Comparison of ENCODE assay signal across 20 mouse cellular contexts in genomic region chr5:4194166-4194565, GRCm38 (mm10). TPM values are rescaled to one million over a fixed set of nuclear protein-coding genes. Genes with fewer than 3 reads are reported as not detected.
A peak's percentile ranks its signal among the peaks of the same experiment; 100 is the strongest.
DNase-seq lines count a peak whose midpoint lies in the region; ATAC-seq and TF ChIP-seq lines count a peak whose summit lies in the region.
"Had no signal": no experiment of that assay in that cellular context is flagged by ENCODE, and none has a peak within 500 bp of the region (broad histone marks: within the 10 kb centered on the region; RNA-seq: fewer than 3 reads in every experiment).

No protein-coding gene starts in this region.

- ATAC-seq in hindbrain, embryonic 11.5 days (ENCODE audit: low FRiP score) = no peak
- ATAC-seq in hindbrain, embryonic 16.5 days = no peak
- ATAC-seq in lung, postnatal 0 days = no peak
- ATAC-seq: CD4-positive, CD25-positive, alpha-beta regulatory T cell, adult 4 months; forebrain, embryonic 16.5 days had no signal

- no peak overlapping the region for H3K27ac ChIP-seq in hindbrain, embryonic 11.5 days (ENCODE audit: low read depth, low read length)
- H3K27ac ChIP-seq in hindbrain, embryonic 16.5 days (ENCODE audit: low read depth, low read length) = no peak overlapping the region
- H3K27ac ChIP-seq in lung, postnatal 0 days (ENCODE audit: low read length) = no peak overlapping the region
- H3K27ac ChIP-seq: liver, embryonic 13.5 days; neural tube, embryonic 12.5 days; stomach, embryonic 15.5 days had no signal

- DNase-seq in hindbrain, embryonic 11.5 days (ENCODE audit: low spot score) = peak; percentile 14
- peak; percentile 44 for DNase-seq in lung, postnatal 0 days (ENCODE audit: low spot score)
- no peak for DNase-seq in lung, postnatal 14 days
- peak; percentile 55 for DNase-seq in MN1 (ENCODE audit: low spot score)
- DNase-seq in embryo, embryonic 11.5 days (ENCODE audit: low read depth, low spot score) = peak; percentile 8
- DNase-seq in spleen, adult 12 weeks (ENCODE audit: low spot score) = no peak
- no peak for DNase-seq in ovary, postnatal 10 days (ENCODE audit: low spot score)
- DNase-seq: cerebellum, adult 11-12 months; gastrocnemius, postnatal 14 days; heart, postnatal 4 days; kidney, postnatal 25 days; liver, embryonic 13.5 days; thymus, postnatal 14 days had no signal

- no peaks in the 10 kb centered on the region for H3K9me3 ChIP-seq in hindbrain, embryonic 11.5 days (ENCODE audit: control insufficient read depth, low read length)
- H3K9me3 ChIP-seq in hindbrain, embryonic 16.5 days (ENCODE audit: control insufficient read depth, low read length) = no peaks in the 10 kb centered on the region; the same call in 1 of the 2 replicates
- H3K9me3 ChIP-seq in lung, postnatal 0 days (ENCODE audit: low read length) = no peaks in the 10 kb centered on the region
- H3K9me3 ChIP-seq: liver, embryonic 13.5 days; stomach, embryonic 15.5 days had no signal

- H3K27me3 ChIP-seq in hindbrain, embryonic 11.5 days (ENCODE audit: control insufficient read depth, insufficient read depth, low read length) = no peaks in the 10 kb centered on the region
- no peaks in the 10 kb centered on the region for H3K27me3 ChIP-seq in hindbrain, embryonic 16.5 days (replicated peaks; ENCODE audit: control insufficient read depth, insufficient read depth, low read length)
- no peaks in the 10 kb centered on the region for H3K27me3 ChIP-seq in lung, postnatal 0 days (replicated peaks; ENCODE audit: insufficient read depth, low read length)
- H3K27me3 ChIP-seq: liver, embryonic 13.5 days; neural tube, embryonic 12.5 days; stomach, embryonic 15.5 days had no signal

- no peak overlapping the region for H3K9ac ChIP-seq in hindbrain, embryonic 11.5 days (ENCODE audit: low read depth, low read length)
- no peak overlapping the region for H3K9ac ChIP-seq in hindbrain, embryonic 16.5 days (ENCODE audit: low read depth, low read length)
- H3K9ac ChIP-seq in lung, postnatal 0 days (replicated peaks; ENCODE audit: low read depth) = no peak overlapping the region
- H3K9ac ChIP-seq: liver, embryonic 13.5 days; neural tube, embryonic 12.5 days; stomach, embryonic 15.5 days had no signal

- no peak overlapping the region for H3K4me2 ChIP-seq in hindbrain, embryonic 11.5 days (replicated peaks; ENCODE audit: low read depth, low read length)
- H3K4me2 ChIP-seq in hindbrain, embryonic 16.5 days (ENCODE audit: low read length) = no peak overlapping the region
- no peak overlapping the region for H3K4me2 ChIP-seq in lung, postnatal 0 days (replicated peaks; ENCODE audit: low read depth, low read length)
- H3K4me2 ChIP-seq: heart, embryonic 11.5 days; neural tube, embryonic 12.5 days; stomach, embryonic 15.5 days had no signal

- peak; percentile 59 for TF ChIP-seq CTCF in lung, postnatal 0 days (IDR thresholded peaks at IDR 0.05)

- H3K4me3 ChIP-seq in hindbrain, embryonic 11.5 days (ENCODE audit: low read depth, low read length) = no peak overlapping the region
- no peak overlapping the region for H3K4me3 ChIP-seq in hindbrain, embryonic 16.5 days (ENCODE audit: low read length)
- H3K4me3 ChIP-seq in lung, postnatal 0 days (ENCODE audit: low read depth, low read length) = no peak overlapping the region
- H3K4me3 ChIP-seq: erythroblast, embryonic 14.5 days; neural tube, embryonic 12.5 days; stomach, embryonic 15.5 days had no signal

- H3K36me3 ChIP-seq in hindbrain, embryonic 11.5 days (ENCODE audit: control insufficient read depth, insufficient read depth, low read length) = no peaks in the 10 kb centered on the region
- H3K36me3 ChIP-seq in hindbrain, embryonic 16.5 days (ENCODE audit: control insufficient read depth, insufficient read depth, low read length) = no peaks in the 10 kb centered on the region
- H3K36me3 ChIP-seq in lung, postnatal 0 days (ENCODE audit: insufficient read depth, low read length) = no peaks in the 10 kb centered on the region
- H3K36me3 ChIP-seq: liver, embryonic 13.5 days; neural tube, embryonic 12.5 days; stomach, embryonic 15.5 days had no signal

- H3K4me1 ChIP-seq in hindbrain, embryonic 11.5 days (replicated peaks; ENCODE audit: control insufficient read depth, insufficient read depth, low read length) = no peaks in the 10 kb centered on the region
- H3K4me1 ChIP-seq in hindbrain, embryonic 16.5 days (ENCODE audit: control insufficient read depth, insufficient read depth, low read depth, low read length) = peaks cover 3% of the 10 kb centered on the region
- H3K4me1 ChIP-seq in lung, postnatal 0 days (ENCODE audit: insufficient read depth, low read depth, low read length) = no peaks in the 10 kb centered on the region
- H3K4me1 ChIP-seq: neural tube, embryonic 12.5 days; stomach, embryonic 15.5 days had no signal

- 88% methylated on average over 1 of the region's 1 CpGs for WGBS in hindbrain, embryonic 11.5 days
- WGBS in hindbrain, embryonic 16.5 days = 74% methylated on average over 1 of the region's 1 CpGs
- 56% methylated on average over 1 of the region's 1 CpGs for WGBS in lung, postnatal 0 days

- no peak for TF ChIP-seq EP300 in lung, postnatal 0 days (IDR thresholded peaks at IDR 0.05)

RNA-seq across cellular contexts. Expression of gene Mterf1b, which starts 2.0 kb away (rescaled TPM):
- polyA plus RNA-seq in hindbrain, embryonic 11.5 days (2014; fragmentation: Nextera tagmentation; extraction: Ambion mirVana) = 2.7 and 3.7 TPM in 2 replicates
- polyA plus RNA-seq in hindbrain, embryonic 16.5 days (2015; fragmentation: Nextera tagmentation; extraction: Ambion mirVana) = 2.1 and 2.2 TPM in 2 replicates
- 1.9 and 2.5 TPM in 2 replicates for polyA plus RNA-seq in lung, postnatal 0 days (2015; fragmentation: Nextera tagmentation; extraction: Ambion mirVana)

Comparison
In these comparisons a context has a peak if more than half of its experiments do, and no peak if none do; other contexts are left out.
1. DNase-seq: peak in hindbrain, embryonic 11.5 days (single experiment), lung, postnatal 0 days (single experiment), MN1 (single experiment) and embryo, embryonic 11.5 days (single experiment); none in lung, postnatal 14 days (single experiment), spleen, adult 12 weeks (single experiment) and ovary, postnatal 10 days (single experiment).